Mouse (Mus musculus): ENCODE data around the gene Cryba2. TPM values are rescaled to one million over a fixed set of nuclear protein-coding genes. Genes with fewer than 3 reads are reported as not detected.

Cryba2 gene
- total and polyA plus RNA-seq, 3 experiments: 0.30 to 0.55 TPM; not detected in 1

DNA sequence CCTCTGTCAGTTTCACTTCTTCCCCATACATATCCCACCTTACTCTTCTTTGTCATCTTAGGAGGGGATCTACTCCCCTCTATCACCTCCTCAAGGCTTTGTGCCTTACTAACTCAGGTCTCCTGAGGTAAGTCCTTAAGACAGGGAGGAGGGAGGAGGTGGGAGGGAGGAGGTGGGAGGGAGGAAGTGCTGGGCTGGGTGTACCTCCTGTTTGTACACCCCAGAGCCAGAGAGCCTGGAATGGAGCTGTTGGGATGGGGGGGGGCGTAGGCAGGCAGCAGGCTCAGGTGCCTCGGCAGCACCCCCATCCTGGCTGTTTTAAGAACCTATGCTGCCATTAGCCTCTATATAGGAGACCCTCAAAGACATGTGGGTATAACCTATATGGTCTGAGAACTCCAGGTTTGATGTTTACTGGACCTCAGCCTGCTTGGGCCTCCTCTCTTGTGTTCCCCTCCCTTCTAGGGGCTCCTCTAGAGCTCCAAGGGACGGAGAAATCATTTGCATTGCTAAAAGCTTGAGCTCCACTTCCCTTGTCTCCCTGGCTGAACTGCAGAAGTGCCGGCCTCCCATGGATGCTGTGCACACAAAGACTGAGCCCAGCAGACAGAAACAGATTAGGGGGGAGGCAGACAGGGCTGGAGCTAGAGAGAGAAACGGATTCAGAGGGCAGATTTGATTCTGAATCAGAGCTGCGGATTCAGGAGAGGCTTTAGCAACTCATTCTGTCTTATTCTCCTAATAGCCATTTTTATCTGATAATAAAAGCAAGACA lies 41.8 kb downstream of the Cryba2 start:
- Histone ChIP-seq H3K4me2 (ENCODE audit: insufficient read depth, low read depth, poor library complexity, severe bottlenecking) (no peak overlapping the region), H3K9me3 (replicated peaks; ENCODE audit: low read length) (peaks cover 8% of the 10 kb centered on the region), H3K4me3 (replicated peaks in 1 of 3; ENCODE audit: low read depth in 2 of 3, low read length in 2 of 3, poor library complexity in 1 of 3) (no peak overlapping the region), H3K4me1 (ENCODE audit: control insufficient read depth in 1 of 2, insufficient read depth in 2 of 2) (peaks cover 3 to 37% of the 10 kb centered on the region in 2 experiments; a peak in 3 of 4 replicates), H3K27me3 (replicated peaks) (peaks cover 10% of the 10 kb centered on the region), H3K27ac (ENCODE audit: insufficient read depth, low read depth) (no peak overlapping the region), H3K36me3 (replicated peaks in 1 of 2; ENCODE audit: control insufficient read depth in 1 of 2, insufficient read depth in 1 of 2, low read length in 1 of 2) (no peaks in the 10 kb centered on the region), H3K79me2 (replicated peaks; ENCODE audit: control insufficient read depth, extremely low read depth, insufficient read depth, poor library complexity, severe bottlenecking) (no peaks in the 10 kb centered on the region), H3K9ac (ENCODE audit: insufficient read depth, low read depth) (no peak overlapping the region)
- DNase-seq (ENCODE audit: extremely low read depth): no peak
- in situ Hi-C loops (cut with MboI; ENCODE audit: low pct_ligation_motif_present, low pct_unique_long_range_greater_than_20kb, low sequenced_read_pairs) (no loop called here), dilution Hi-C loops (cut with MboI; ENCODE audit: extremely low pct_ligation_motif_present, extremely low pct_unique_long_range_greater_than_20kb, low sequenced_read_pairs) (no loop called here)
- TF ChIP-seq ZNF384 (IDR thresholded peaks at IDR 0.05; ENCODE audit: low read depth, low read length) (no peak), CHD2 (IDR thresholded peaks at IDR 0.05; ENCODE audit: low read length) (no peak), SMC3 (IDR thresholded peaks at IDR 0.05; ENCODE audit: low read depth, low read length) (no peak), POLR2AphosphoS2 (IDR thresholded peaks at IDR 0.05; ENCODE audit: low read depth, low read length) (no peak), USF1 (IDR thresholded peaks at IDR 0.05; ENCODE audit: low read depth, low read length) (no peak), EP300 (IDR thresholded peaks at IDR 0.05; ENCODE audit: low read length) (no peak), NELFE (IDR thresholded peaks at IDR 0.05; ENCODE audit: low read depth, low read length) (no peak), ELF1 (IDR thresholded peaks at IDR 0.05; ENCODE audit: low read depth, low read length) (no peak), MAX (IDR thresholded peaks at IDR 0.05; ENCODE audit: low read length) (no peak), ZMIZ1 (IDR thresholded peaks at IDR 0.05; ENCODE audit: low read depth, low read length) (no peak), POLR2A (IDR thresholded peaks at IDR 0.05; ENCODE audit: low read depth, low read length) (no peak), NRF1 (IDR thresholded peaks at IDR 0.05; ENCODE audit: low read depth, low read length) (no peak), PAX5 (IDR thresholded peaks at IDR 0.05; ENCODE audit: low read length) (no peak), MXI1 (IDR thresholded peaks at IDR 0.05; ENCODE audit: low read depth, low read length) (no peak), SIN3A (IDR thresholded peaks at IDR 0.05; ENCODE audit: low read length) (no peak), KAT2A (IDR thresholded peaks at IDR 0.05; ENCODE audit: insufficient replicate concordance, low read length) (no peak)

DNA sequence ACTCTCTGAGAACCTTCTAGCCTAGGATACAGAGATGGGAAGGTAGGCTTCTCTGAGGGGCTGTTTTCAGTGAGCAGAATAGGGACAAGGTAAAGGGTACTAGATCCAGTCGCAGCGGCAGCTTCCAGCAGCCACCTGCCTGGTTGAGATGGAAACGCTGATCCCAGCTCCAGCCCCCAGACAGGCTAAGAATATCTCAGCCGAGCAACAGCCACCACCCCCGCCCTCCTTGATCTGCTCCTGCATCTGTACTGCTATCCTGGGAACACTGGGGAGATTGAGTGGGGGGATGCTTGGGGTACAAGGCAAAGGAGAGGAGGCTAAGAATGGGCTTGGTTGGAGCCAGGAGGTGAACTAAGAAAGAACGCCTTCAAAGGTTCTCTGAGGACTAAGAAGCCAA lies 42.7 kb downstream of the Cryba2 start:
- H3K27ac ChIP-seq (ENCODE audit: insufficient read depth, low read depth): no peak overlapping the region
- in situ Hi-C loops (cut with MboI; ENCODE audit: low pct_ligation_motif_present, low pct_unique_long_range_greater_than_20kb, low sequenced_read_pairs): no loop called here

More for the DNA sequence above, 42.7 kb downstream of the Cryba2 start:
- no peak overlapping the region for H3K4me3 ChIP-seq (replicated peaks in 1 of 3; ENCODE audit: low read depth in 2 of 3, low read length in 2 of 3, poor library complexity in 1 of 3)
- DNase-seq (ENCODE audit: extremely low read depth): no peak
- H3K4me2 ChIP-seq (ENCODE audit: insufficient read depth, low read depth, poor library complexity, severe bottlenecking): no peak overlapping the region
- peaks cover 3 to 37% of the 10 kb centered on the region in 2 experiments; a peak in 3 of 4 replicates for H3K4me1 ChIP-seq (ENCODE audit: control insufficient read depth in 1 of 2, insufficient read depth in 2 of 2)
- no peak overlapping the region for H3K9ac ChIP-seq (ENCODE audit: insufficient read depth, low read depth)
- peaks cover 13% of the 10 kb centered on the region for H3K27me3 ChIP-seq (replicated peaks)
- H3K36me3 ChIP-seq (replicated peaks in 1 of 2; ENCODE audit: control insufficient read depth in 1 of 2, insufficient read depth in 1 of 2, low read length in 1 of 2): no peaks in the 10 kb centered on the region
- no peaks in the 10 kb centered on the region for H3K79me2 ChIP-seq (replicated peaks; ENCODE audit: control insufficient read depth, extremely low read depth, insufficient read depth, poor library complexity, severe bottlenecking)
- dilution Hi-C loops (cut with MboI; ENCODE audit: extremely low pct_ligation_motif_present, extremely low pct_unique_long_range_greater_than_20kb, low sequenced_read_pairs): no loop called here
- H3K9me3 ChIP-seq (replicated peaks; ENCODE audit: low read length): no peaks in the 10 kb centered on the region
- TF ChIP-seq RAD21 (IDR thresholded peaks at IDR 0.05; ENCODE audit: low read depth, low read length): no peak
- TF ChIP-seq IRF4 (IDR thresholded peaks at IDR 0.05; ENCODE audit: low read depth, low read length): no peak
- TF ChIP-seq JUND (conservative IDR thresholded peaks at IDR 0.05; ENCODE audit: low read depth, low read length): no peak
- TF ChIP-seq KAT2A (IDR thresholded peaks at IDR 0.05; ENCODE audit: insufficient replicate concordance, low read length): no peak
- no peak for TF ChIP-seq NELFE (IDR thresholded peaks at IDR 0.05; ENCODE audit: low read depth, low read length)
- TF ChIP-seq POLR2A (IDR thresholded peaks at IDR 0.05; ENCODE audit: low read depth, low read length): no peak
- no peak for TF ChIP-seq PAX5 (IDR thresholded peaks at IDR 0.05; ENCODE audit: low read length)
- no peak for TF ChIP-seq ETS1 (conservative IDR thresholded peaks at IDR 0.05; ENCODE audit: low read depth, low read length)
- TF ChIP-seq MAZ (IDR thresholded peaks at IDR 0.05; ENCODE audit: low read depth, low read length): no peak
- TF ChIP-seq E2F4 (IDR thresholded peaks at IDR 0.05; ENCODE audit: insufficient replicate concordance, low read depth, low read length): no peak
- no peak for TF ChIP-seq UBTF (IDR thresholded peaks at IDR 0.05; ENCODE audit: low read depth, low read length)
- no peak for TF ChIP-seq TBP (conservative IDR thresholded peaks at IDR 0.05; ENCODE audit: low read depth, low read length)
- TF ChIP-seq MEF2A (IDR thresholded peaks at IDR 0.05; ENCODE audit: borderline replicate concordance, low read depth, low read length): no peak
- no peak for TF ChIP-seq HCFC1 (IDR thresholded peaks at IDR 0.05; ENCODE audit: low read depth, low read length)
- no peak for TF ChIP-seq MAX (IDR thresholded peaks at IDR 0.05; ENCODE audit: low read length)
- no peak for TF ChIP-seq MYC (IDR thresholded peaks at IDR 0.05; ENCODE audit: low read depth, low read length)
- TF ChIP-seq SIN3A (IDR thresholded peaks at IDR 0.05; ENCODE audit: low read length): no peak
